Mouse (Mus musculus) heart, adult 9 months (tissue): ENCODE results near the gene Gfra1.

Experiments
- DNase-seq, 2 experiments: peaks; one replicate each; pipeline ENCODE4 v3.0.0; 2022; ENCODE audit warnings: low spot score in 2 of 2

Gfra1 gene

GRCm38 (mm10) chr19:58455496-58456061 is at the start of gene Gfra1:
Gene Gfra1 (minus strand): TSS chr19:58455909.
- DNase-seq = peak; percentile 26 to 31

GRCm38 (mm10) chr19:58500049-58500448 is 44.3 kb upstream of the Gfra1 start:
- no peak for DNase-seq

- DNase-seq = no peak
Measured at GRCm38 (mm10) chr19:58499420-58499966, 43.8 kb upstream of the Gfra1 start.

- no peak for DNase-seq
Measured at GRCm38 (mm10) chr19:58497106-58497505, 41.4 kb upstream of the Gfra1 start.

- no peak for DNase-seq
Measured at GRCm38 (mm10) chr19:58486686-58487085, 31.0 kb upstream of the Gfra1 start.

GRCm38 (mm10) chr19:58482373-58482977 is 26.8 kb upstream of the Gfra1 start:
- no peak for DNase-seq

- DNase-seq = no peak
Measured at GRCm38 (mm10) chr19:58474251-58474650, 18.5 kb upstream of the Gfra1 start.

GRCm38 (mm10) chr19:58469421-58469820 is 13.7 kb upstream of the Gfra1 start:
- peak; percentile 15 to 67 for DNase-seq

GRCm38 (mm10) chr19:58468331-58468730 is 12.6 kb upstream of the Gfra1 start:
- DNase-seq = no peak

- DNase-seq = no peak
Measured at GRCm38 (mm10) chr19:58463755-58464154, 8.0 kb upstream of the Gfra1 start.

- no peak for DNase-seq
Measured at GRCm38 (mm10) chr19:58460361-58461022, 4.8 kb upstream of the Gfra1 start.

- DNase-seq = no peak
Measured at GRCm38 (mm10) chr19:58456491-58457061, 867 bp upstream of the Gfra1 start.

- peak in 1 of 2 experiments; percentile 9 for DNase-seq
Measured at GRCm38 (mm10) chr19:58455061-58455495, 631 bp downstream of the Gfra1 start.

- DNase-seq = peak; percentile 28 to 36
Measured at GRCm38 (mm10) chr19:58454261-58455060, 1.2 kb downstream of the Gfra1 start.

- peak; percentile 11 to 19 for DNase-seq
Measured at GRCm38 (mm10) chr19:58453581-58453980, 2.1 kb downstream of the Gfra1 start.

GRCm38 (mm10) chr19:58452941-58453551 is 2.7 kb downstream of the Gfra1 start:
- peak; percentile 30 to 46 for DNase-seq

GRCm38 (mm10) chr19:58452178-58452819 is 3.4 kb downstream of the Gfra1 start:
- no peak for DNase-seq

- DNase-seq = no peak
Measured at GRCm38 (mm10) chr19:58451323-58451722, 4.4 kb downstream of the Gfra1 start.

GRCm38 (mm10) chr19:58450716-58451115 is 5.0 kb downstream of the Gfra1 start:
- no peak for DNase-seq
